Mouse (Mus musculus): ENCODE results near the gene Fcor.

- no peak for TF ChIP-seq TAL1 (IDR thresholded peaks at IDR 0.05; ENCODE audit: low read length)
- no peak for TF ChIP-seq GATA1 (IDR thresholded peaks at IDR 0.05; ENCODE audit: low read length)
Observed at GRCm38 (mm10) chr8:3685422-3685821, 13.3 kb upstream of the Fcor start.

All from erythroblast, embryonic 14.5 days (primary cell).